Mouse (Mus musculus) common myeloid progenitor, adult 5-6 weeks (primary cell): ENCODE measurements around the gene Haus4. TPM values are rescaled to one million over a fixed set of nuclear protein-coding genes. Genes with fewer than 3 reads are reported as not detected.

Source experiments
- ATAC-seq: replicated peaks from 2 replicates; pipeline ENCODE4 v1.8.0; 2016; ENCODE audit warnings: low read depth, mild to moderate bottlenecking, moderate TSS enrichment, inconsistent platforms; ENCODE audit not compliant: poor library complexity, severe bottlenecking
- total RNA-seq: library from RNA; stranded (forward); fragments of 200-1000, 187-1606 nt; gene quantifications from 2 replicates; pipeline ENCODE4 v1.2.3, GENCODE M21; 2017

Haus4 gene
- total RNA-seq, 1 experiment from 2014 or later = 74.5 TPM

GRCm38 (mm10) chr14:54501365-54501764, 53.1 kb downstream of the Haus4 start:
- ATAC-seq = no peak

GRCm38 (mm10) chr14:54499330-54499729, 55.1 kb downstream of the Haus4 start:
- no peak for ATAC-seq

- ATAC-seq = no peak
These were observed 57.7 kb downstream of the Haus4 start for GRCm38 (mm10) chr14:54496706-54497105.

- peak; percentile 86 for ATAC-seq
These were observed 60.2 kb downstream of the Haus4 start for GRCm38 (mm10) chr14:54494234-54494633.

- 0 out of 2 replicates have a peak, but pooled peaks have one; percentile 14 for ATAC-seq
These were observed 61.2 kb downstream of the Haus4 start for GRCm38 (mm10) chr14:54493236-54493635.

- ATAC-seq = peak; percentile 74
These were observed 61.9 kb downstream of the Haus4 start for GRCm38 (mm10) chr14:54492345-54493131.

Other genes starting within 250 kb of the Haus4 start
- 27.5 and 38.7 TPM in 2 replicates for gene Oxa1l, start 193.8 kb downstream of the Haus4 start, total RNA-seq
- gene Slc7a7, start 136.8 kb downstream of the Haus4 start, total RNA-seq = 4.5 and 6.6 TPM in 2 replicates
- 139 and 219 TPM in 2 replicates for gene Mrpl52, start 127.7 kb downstream of the Haus4 start, total RNA-seq
- gene Mmp14, start 123.0 kb downstream of the Haus4 start, total RNA-seq = 12.5 and 18.6 TPM in 2 replicates
- 28.8 and 46.5 TPM in 2 replicates for gene Lrp10, start 90.5 kb downstream of the Haus4 start, total RNA-seq
- 0.53 and 1.7 TPM in 2 replicates for gene Rem2, start 78.5 kb downstream of the Haus4 start, total RNA-seq
- gene Prmt5, start 37.1 kb downstream of the Haus4 start, total RNA-seq = 79.2 and 82.9 TPM in 2 replicates
- 1.3 and 1.9 TPM in 2 replicates for gene Ajuba, start 22.9 kb upstream of the Haus4 start, total RNA-seq
- gene 4931414P19Rik, start 51.4 kb upstream of the Haus4 start, total RNA-seq = 5.3 TPM in 2 replicates
- gene Psmb5, start 63.4 kb upstream of the Haus4 start, total RNA-seq = 56.3 and 58.6 TPM in 2 replicates
- not detected in 2 replicates for gene Psmb11, start 66.8 kb upstream of the Haus4 start, total RNA-seq
- not detected in 2 replicates for gene Gm17606, start 86.3 kb upstream of the Haus4 start, total RNA-seq
- 0.46 and 0.58 TPM in 2 replicates for gene Cdh24, start 86.7 kb upstream of the Haus4 start, total RNA-seq
- gene 1700123O20Rik, start 131.6 kb upstream of the Haus4 start, total RNA-seq = 26.5 and 33.2 TPM in 2 replicates
- 238 and 282 TPM in 2 replicates for gene Acin1, start 132.3 kb upstream of the Haus4 start, total RNA-seq
- 0.37 TPM in 1 of 2 replicates, not detected in the other for gene Gm29776, start 144.2 kb upstream of the Haus4 start, total RNA-seq
- 1.2 and 4.9 TPM in 2 replicates for gene Cebpe, start 157.6 kb upstream of the Haus4 start, total RNA-seq
- gene Slc7a8, start 227.3 kb upstream of the Haus4 start, total RNA-seq = 4.4 and 5.5 TPM in 2 replicates